ENCODE assay signal across 15 mouse cellular contexts in the genomic region with DNA sequence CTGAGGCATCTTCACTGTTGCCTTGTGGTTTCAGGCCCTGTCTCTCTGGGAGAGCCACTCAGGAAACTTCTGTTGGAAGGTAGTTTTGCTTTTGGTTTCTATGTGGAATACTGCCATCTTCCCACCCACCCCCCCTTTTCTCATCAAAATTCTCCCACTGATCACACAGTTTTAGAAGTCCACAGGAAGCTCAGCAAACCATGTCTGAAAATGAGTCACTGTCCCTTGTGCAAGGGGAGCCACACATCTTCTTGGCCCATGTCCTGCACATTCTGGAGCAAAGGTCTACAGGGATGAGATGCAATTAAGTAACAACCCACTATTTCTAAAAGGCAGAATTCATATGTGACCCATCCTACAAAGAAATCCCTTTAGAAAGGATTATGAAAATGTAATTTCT. TPM values are rescaled to one million over a fixed set of nuclear protein-coding genes. Genes with fewer than 3 reads are reported as not detected.
A peak's percentile ranks its signal among the peaks of the same experiment; 100 is the strongest.
DNase-seq lines count a peak whose midpoint lies in the region; ATAC-seq and TF ChIP-seq lines count a peak whose summit lies in the region.
"Had no signal": no experiment of that assay in that cellular context is flagged by ENCODE, and none has a peak within 500 bp of the region (broad histone marks: within the 10 kb centered on the region; RNA-seq: fewer than 3 reads in every experiment).

No protein-coding gene starts in this region.

- no peak for TF ChIP-seq POLR2A in small intestine, adult 2 months (IDR thresholded peaks at IDR 0.05; ENCODE audit: low read depth, low read length)

- no peaks in the 10 kb centered on the region for H3K9me3 ChIP-seq in liver, postnatal 0 days (ENCODE audit: low read length)
- H3K9me3 ChIP-seq: forebrain, embryonic 13.5 days; intestine, embryonic 15.5 days; limb, embryonic 12.5 days; midbrain, embryonic 10.5 days had no signal

- TF ChIP-seq CTCF in liver, postnatal 0 days (IDR thresholded peaks at IDR 0.05; ENCODE audit: low read depth) = no peak
- TF ChIP-seq CTCF in small intestine, adult 2 months (IDR thresholded peaks at IDR 0.05; ENCODE audit: extremely low read depth, insufficient read length, insufficient replicate concordance, low read depth, low read length) = no peak
- TF ChIP-seq CTCF in left cerebral cortex, adult 2 months (IDR thresholded peaks at IDR 0.05) = no peak

- intact Hi-C loops in left cerebral cortex, adult 2 months (cut with DNase I) = no loop called here

- H3K4me3 ChIP-seq in liver, postnatal 0 days (ENCODE audit: low read depth, low read length) = no peak overlapping the region
- H3K4me3 ChIP-seq in brown adipose tissue, adult 24 weeks (ENCODE audit: insufficient read depth, low read depth, low read length) = no peak overlapping the region
- H3K4me3 ChIP-seq in small intestine, adult 2 months (ENCODE audit: low read depth, low read length) = no peak overlapping the region
- H3K4me3 ChIP-seq in left cerebral cortex, adult 2 months = no peak overlapping the region
- H3K4me3 ChIP-seq: forebrain, embryonic 13.5 days; intestine, embryonic 15.5 days; layer of hippocampus, adult 2 months; limb, embryonic 12.5 days; midbrain, embryonic 10.5 days had no signal

- no peaks in the 10 kb centered on the region for H3K36me3 ChIP-seq in liver, postnatal 0 days (replicated peaks; ENCODE audit: insufficient read depth, low read length)
- H3K36me3 ChIP-seq in small intestine, adult 2 months (ENCODE audit: control insufficient read depth, insufficient read depth, low read length) = no peaks in the 10 kb centered on the region
- H3K36me3 ChIP-seq: intestine, embryonic 15.5 days; limb, embryonic 12.5 days; midbrain, embryonic 10.5 days had no signal

- H3K27ac ChIP-seq in liver, postnatal 0 days (ENCODE audit: low read depth) = 0 out of 2 replicates have a peak overlapping the region, but pooled peaks have one; percentile 1
- H3K27ac ChIP-seq in brown adipose tissue, adult 24 weeks (replicated peaks; ENCODE audit: low read depth, low read length) = peak overlapping the region; percentile 83
- H3K27ac ChIP-seq in small intestine, adult 2 months (ENCODE audit: insufficient read depth, low read depth, low read length) = peak overlapping the region; percentile 91; the same call in 1 of the 2 replicates
- H3K27ac ChIP-seq in left cerebral cortex, adult 2 months = no peak overlapping the region
- H3K27ac ChIP-seq: forebrain, embryonic 13.5 days; intestine, embryonic 15.5 days; kidney, postnatal 0 days; layer of hippocampus, adult 2 months; limb, embryonic 12.5 days; midbrain, embryonic 10.5 days had no signal

- TF ChIP-seq EP300 in liver, postnatal 0 days (IDR thresholded peaks at IDR 0.05; ENCODE audit: low read depth) = no peak

- H3K9ac ChIP-seq in liver, postnatal 0 days (replicated peaks) = no peak overlapping the region
- H3K9ac ChIP-seq: forebrain, embryonic 13.5 days; intestine, embryonic 15.5 days; limb, embryonic 12.5 days had no signal

- H3K4me1 ChIP-seq in liver, postnatal 0 days (ENCODE audit: insufficient read depth) = peaks cover 15% of the 10 kb centered on the region; the same call in 1 of the 2 replicates
- peaks cover 13% of the 10 kb centered on the region for H3K4me1 ChIP-seq in brown adipose tissue, adult 24 weeks (ENCODE audit: control insufficient read depth, insufficient read depth, insufficient read length, low read length)
- H3K4me1 ChIP-seq in small intestine, adult 2 months (ENCODE audit: control insufficient read depth, insufficient read depth, insufficient read length, low read length) = peaks cover 21% of the 10 kb centered on the region; the same call in 1 of the 2 replicates
- H3K4me1 ChIP-seq: forebrain, embryonic 13.5 days; intestine, embryonic 15.5 days; limb, embryonic 12.5 days; midbrain, embryonic 10.5 days had no signal

- no peaks in the 10 kb centered on the region for H3K27me3 ChIP-seq in liver, postnatal 0 days (ENCODE audit: insufficient read depth, low read length)
- H3K27me3 ChIP-seq in small intestine, adult 2 months (ENCODE audit: control insufficient read depth, insufficient read depth, low read length) = no peaks in the 10 kb centered on the region
- H3K27me3 ChIP-seq: forebrain, embryonic 13.5 days; intestine, embryonic 15.5 days; limb, embryonic 12.5 days had no signal

- no peak for DNase-seq in liver, postnatal 0 days
- DNase-seq in liver = no peak
- DNase-seq in Muller cell, postnatal 12 days (ENCODE audit: inconsistent ontology term) = peak; percentile 77
- DNase-seq in spleen, postnatal 4 days (ENCODE audit: low spot score in 2 of 2) = no peak
- DNase-seq in left cerebral cortex, adult 2 months (ENCODE audit: extremely low spot score in 1 of 2, low spot score in 2 of 2) = no peak
- DNase-seq: adrenal gland, adult 2 months; cerebellum, postnatal 14 days had no signal

- ATAC-seq in liver, postnatal 0 days = 0 out of 2 replicates have a peak, but pooled peaks have one; percentile 24
- ATAC-seq: forebrain, embryonic 13.5 days; intestine, embryonic 15.5 days had no signal

- no peak overlapping the region for H3K4me2 ChIP-seq in liver, postnatal 0 days (ENCODE audit: low read depth, low read length)
- H3K4me2 ChIP-seq: forebrain, embryonic 13.5 days; intestine, embryonic 15.5 days; limb, embryonic 12.5 days had no signal

RNA-seq across cellular contexts. Expression of gene Vps54, which starts 14.6 kb away (rescaled TPM):
- 4.3 and 4.9 TPM in 2 replicates for polyA plus RNA-seq in liver, postnatal 0 days (2015; fragmentation: Nextera tagmentation; extraction: Ambion mirVana)
- polyA plus RNA-seq in brown adipose tissue, adult 24 weeks (2012; ENCODE audit: insufficient read depth, insufficient read length, missing spikeins) = 24.0 and 27.4 TPM in 2 replicates
- 4.4 and 9.8 TPM in 2 replicates for polyA plus RNA-seq in small intestine, adult 2 months (2012; rRNA removed)
- total RNA-seq in left cerebral cortex, adult 2 months (2021) = 10 to 100 TPM; 30.7 to 32.1 TPM
